Mouse (Mus musculus): ENCODE data around the gene Gm20721. TPM values are rescaled to one million over a fixed set of nuclear protein-coding genes. Genes with fewer than 3 reads are reported as not detected.
A peak's percentile ranks its signal among the peaks of the same experiment; 100 is the strongest.
"Not testable (repeated sequence)": the region's sequence is repeated elsewhere in the genome, so short reads cannot be mapped to it uniquely, and the experiment has no call there.

Gene Gm20721
- polyA plus RNA-seq (2016; fragmentation: Nextera tagmentation; extraction: Ambion mirVana) = 11.9 and 14.6 TPM in 2 replicates

- no peak for DNase-seq (ENCODE audit: low spot score)
- Histone ChIP-seq H3K9me3 (peaks cover 4% of the 10 kb centered on the region; the same call in 1 of the 2 replicates), H3K27ac (replicated peaks) (no peak within 1 kb of the TSS), H3K27me3 (replicated peaks; ENCODE audit: low read depth, poor library complexity, severe bottlenecking) (no peaks in the 10 kb centered on the region), H3K4me1 (peaks cover 25% of the 10 kb centered on the region), H3K4me3 (no peak within 1 kb of the TSS), H3K36me3 (replicated peaks) (peaks cover 61% of the 10 kb centered on the region)
- WGBS = 87% methylated on average over 5 of the region's 5 CpGs
Measured at GRCm38 (mm10) chr2:174346612-174346998, at the start of gene Gm20721. Gene Gm20721, minus strand, starts transcription at chr2:174346712.

DNA sequence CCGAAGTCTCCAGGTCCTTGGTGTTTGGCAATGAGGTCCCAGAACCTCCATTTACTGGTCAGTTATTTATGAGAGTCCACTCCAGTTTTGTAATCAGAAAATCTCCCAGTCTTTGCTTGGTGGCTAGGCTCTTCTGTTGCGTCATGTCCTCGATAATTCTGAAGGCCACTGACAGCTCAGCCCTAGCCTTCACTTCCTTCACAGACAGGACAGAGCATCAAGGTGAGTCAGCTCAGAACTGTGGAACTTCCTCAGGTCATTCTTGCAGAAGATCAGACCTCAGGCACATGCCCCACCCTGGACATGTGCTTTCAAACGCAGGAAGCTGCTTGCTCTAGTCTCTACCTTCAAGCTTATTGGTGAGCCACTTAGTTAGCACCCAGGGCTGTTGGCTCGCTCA, 46.9 kb upstream of the Gm20721 start:
- WGBS = 81% methylated on average over 5 of the region's 5 CpGs
- no peaks in the 10 kb centered on the region for H3K27me3 ChIP-seq (replicated peaks; ENCODE audit: low read depth, poor library complexity, severe bottlenecking)
- peaks cover 5% of the 10 kb centered on the region; the same call in 1 of the 2 replicates for H3K4me1 ChIP-seq
- no peak for DNase-seq (ENCODE audit: low spot score)
- no peak overlapping the region for H3K4me3 ChIP-seq
- no peaks in the 10 kb centered on the region for H3K9me3 ChIP-seq
- no peaks in the 10 kb centered on the region for H3K36me3 ChIP-seq (replicated peaks)
- H3K27ac ChIP-seq (replicated peaks) = no peak overlapping the region

- no peaks in the 10 kb centered on the region for H3K9me3 ChIP-seq
- no peak overlapping the region for H3K27ac ChIP-seq (replicated peaks)
- no peak overlapping the region for H3K4me3 ChIP-seq
- 60% methylated on average over 9 of the region's 9 CpGs for WGBS
- H3K36me3 ChIP-seq (replicated peaks) = no peaks in the 10 kb centered on the region
- no peaks in the 10 kb centered on the region for H3K27me3 ChIP-seq (replicated peaks; ENCODE audit: low read depth, poor library complexity, severe bottlenecking)
- DNase-seq (ENCODE audit: low spot score) = no peak
- peaks cover 5% of the 10 kb centered on the region; the same call in 1 of the 2 replicates for H3K4me1 ChIP-seq
Measured at GRCm38 (mm10) chr2:174392554-174392953, 46.0 kb upstream of the Gm20721 start.

DNA sequence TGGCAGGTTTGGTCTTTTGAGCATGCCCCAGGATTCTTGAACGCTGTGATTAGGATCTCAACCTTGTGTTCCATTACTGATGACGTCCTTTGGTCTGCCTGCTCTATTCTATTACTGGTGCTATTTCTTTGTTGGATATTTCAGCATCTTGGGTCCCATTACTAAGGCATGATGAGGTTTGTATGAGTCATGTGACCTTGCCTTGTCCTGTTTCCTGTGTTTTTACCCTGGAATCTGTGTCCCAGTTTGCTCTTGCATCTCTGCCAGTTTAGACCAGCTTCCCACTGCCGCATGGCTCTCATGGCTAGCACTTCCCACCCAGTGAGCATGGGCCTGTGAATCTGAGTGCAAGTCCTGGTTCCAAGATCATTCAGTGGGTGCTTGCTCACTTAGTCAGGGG, 45.4 kb upstream of the Gm20721 start:
- Histone ChIP-seq H3K9me3 (no peaks in the 10 kb centered on the region), H3K4me1 (peaks cover 5% of the 10 kb centered on the region; the same call in 1 of the 2 replicates), H3K27ac (replicated peaks) (no peak overlapping the region), H3K36me3 (replicated peaks) (no peaks in the 10 kb centered on the region), H3K27me3 (replicated peaks; ENCODE audit: low read depth, poor library complexity, severe bottlenecking) (no peaks in the 10 kb centered on the region), H3K4me3 (no peak overlapping the region)
- no peak for DNase-seq (ENCODE audit: low spot score)
- WGBS = 87% methylated on average over 3 of the region's 3 CpGs

DNA sequence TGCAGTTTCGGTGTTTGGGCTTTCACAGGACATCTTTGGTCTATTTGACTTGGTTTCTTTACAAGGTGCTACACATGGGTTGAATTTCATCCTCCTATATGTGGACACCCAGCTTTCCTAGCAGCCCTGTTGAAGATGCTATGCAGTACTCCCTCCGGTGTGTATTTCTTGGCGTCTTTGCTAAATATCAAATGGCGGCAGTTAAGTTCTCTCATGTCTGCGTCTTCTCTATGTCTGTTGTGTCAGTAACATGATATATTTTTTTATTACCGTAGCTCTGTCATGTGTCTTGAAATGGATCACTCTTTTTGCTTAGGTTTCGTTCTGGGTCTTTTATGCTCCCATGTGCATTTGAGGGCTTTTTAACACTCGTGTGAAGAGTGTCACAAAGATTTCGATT, 34.5 kb upstream of the Gm20721 start:
- no peak for DNase-seq (ENCODE audit: low spot score)
- Histone ChIP-seq H3K27ac (replicated peaks) (no peak overlapping the region), H3K9me3 (no peaks in the 10 kb centered on the region), H3K27me3 (replicated peaks; ENCODE audit: low read depth, poor library complexity, severe bottlenecking) (no peaks in the 10 kb centered on the region), H3K4me3 (no peak overlapping the region), H3K4me1 (no peaks in the 10 kb centered on the region), H3K36me3 (replicated peaks) (no peaks in the 10 kb centered on the region)
- 83% methylated on average over 9 of the region's 9 CpGs for WGBS

GRCm38 (mm10) chr2:174366571-174366970, 20.1 kb upstream of the Gm20721 start:
- H3K9me3 ChIP-seq = no peaks in the 10 kb centered on the region
- H3K4me1 ChIP-seq = no peaks in the 10 kb centered on the region
- no peak for DNase-seq (ENCODE audit: low spot score)
- H3K36me3 ChIP-seq (replicated peaks) = no peaks in the 10 kb centered on the region
- H3K27me3 ChIP-seq (replicated peaks; ENCODE audit: low read depth, poor library complexity, severe bottlenecking) = no peaks in the 10 kb centered on the region
- WGBS = 88% methylated on average over 10 of the region's 10 CpGs
- H3K27ac ChIP-seq (replicated peaks) = no peak overlapping the region
- H3K4me3 ChIP-seq = no peak overlapping the region

DNA sequence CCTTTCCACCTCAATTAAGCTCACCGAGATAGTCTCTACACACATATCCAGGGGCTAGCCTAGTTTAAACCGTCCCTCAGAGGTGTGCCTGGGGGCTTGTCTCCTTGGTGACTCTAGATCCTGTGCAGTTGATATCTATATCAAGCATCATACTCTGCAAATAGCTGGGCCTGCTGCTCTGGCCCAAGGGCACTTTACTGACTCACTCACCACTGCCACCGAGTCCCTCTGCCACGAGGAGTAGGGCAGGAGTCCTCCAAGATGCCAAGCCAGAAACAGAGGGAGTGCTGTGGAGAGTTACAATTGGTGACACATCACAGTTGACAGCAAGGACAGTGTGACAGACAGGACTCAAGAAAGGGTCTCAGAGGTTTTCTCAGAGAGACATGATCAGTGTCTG, 13.1 kb upstream of the Gm20721 start:
- H3K4me1 ChIP-seq = no peaks in the 10 kb centered on the region
- H3K36me3 ChIP-seq (replicated peaks) = no peaks in the 10 kb centered on the region
- H3K27me3 ChIP-seq (replicated peaks; ENCODE audit: low read depth, poor library complexity, severe bottlenecking) = no peaks in the 10 kb centered on the region
- WGBS = 85% methylated on average over 4 of the region's 4 CpGs
- no peak overlapping the region for H3K27ac ChIP-seq (replicated peaks)
- H3K9me3 ChIP-seq = no peaks in the 10 kb centered on the region
- no peak overlapping the region for H3K4me3 ChIP-seq
- DNase-seq (ENCODE audit: low spot score) = no peak

- H3K4me1 ChIP-seq = no peaks in the 10 kb centered on the region
- no peaks in the 10 kb centered on the region for H3K9me3 ChIP-seq
- H3K27ac ChIP-seq (replicated peaks) = no peak overlapping the region
- no peak for DNase-seq (ENCODE audit: low spot score)
- H3K27me3 ChIP-seq (replicated peaks; ENCODE audit: low read depth, poor library complexity, severe bottlenecking) = no peaks in the 10 kb centered on the region
- H3K36me3 ChIP-seq (replicated peaks) = no peaks in the 10 kb centered on the region
- H3K4me3 ChIP-seq = no peak overlapping the region
- 94% methylated on average over 4 of the region's 4 CpGs for WGBS
Measured at GRCm38 (mm10) chr2:174358516-174358915, 12.0 kb upstream of the Gm20721 start.

DNA sequence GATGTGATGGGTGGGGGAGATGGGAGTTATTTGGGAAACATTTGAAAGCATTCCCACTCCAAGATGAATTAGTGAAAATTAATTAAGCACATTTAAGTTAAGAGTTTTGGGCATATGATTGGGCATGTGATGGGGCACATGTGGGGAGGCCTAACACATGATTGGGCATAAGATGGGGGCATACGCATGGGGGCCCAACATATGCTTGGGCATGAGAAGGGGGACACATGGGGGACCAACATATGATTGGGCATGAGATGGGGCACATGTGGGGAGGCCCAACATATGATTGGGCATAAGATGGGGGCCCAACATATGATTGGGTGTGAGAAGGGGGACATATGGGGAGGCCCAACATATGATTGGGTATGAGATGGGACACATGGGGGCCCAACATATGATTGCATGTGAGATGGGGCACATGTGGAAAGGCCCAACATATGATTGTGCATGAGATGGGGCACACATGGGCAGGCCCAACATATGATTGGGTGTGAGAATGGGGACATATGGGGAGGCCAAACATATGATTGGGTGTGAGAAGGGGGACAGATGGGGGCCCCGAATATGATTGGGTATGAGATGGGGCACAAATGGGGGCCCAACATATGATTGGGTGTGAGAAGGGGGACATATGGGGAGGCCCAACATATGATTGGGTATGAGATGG, 622 bp upstream of the Gm20721 start:
- not testable (repeated sequence) for H3K27me3 ChIP-seq (replicated peaks; ENCODE audit: low read depth, poor library complexity, severe bottlenecking); H3K4me3 ChIP-seq; H3K27ac ChIP-seq (replicated peaks); DNase-seq (ENCODE audit: low spot score); H3K9me3 ChIP-seq
- WGBS = 93% methylated on average over 2 of the region's 2 CpGs
- Histone ChIP-seq H3K4me1 (peaks cover 21% of the 10 kb centered on the region), H3K36me3 (replicated peaks) (peaks cover 56% of the 10 kb centered on the region)

- Histone ChIP-seq H3K4me1 (peaks cover 32% of the 10 kb centered on the region), H3K27ac (replicated peaks) (no peak overlapping the region)
Measured at GRCm38 (mm10) chr2:174344996-174345395, 1.5 kb downstream of the Gm20721 start.

GRCm38 (mm10) chr2:174344003-174344655, 2.4 kb downstream of the Gm20721 start:
- peaks cover 4% of the 10 kb centered on the region; the same call in 1 of the 2 replicates for H3K9me3 ChIP-seq
- peak overlapping the region; percentile 25; the same call in 1 of the 2 replicates for H3K4me3 ChIP-seq
- DNase-seq (ENCODE audit: low spot score) = peak; percentile 56
- WGBS = 43% methylated on average over 3 of the region's 3 CpGs
- peaks cover 86% of the 10 kb centered on the region for H3K36me3 ChIP-seq (replicated peaks)
- no peak overlapping the region for H3K27ac ChIP-seq (replicated peaks)
- H3K27me3 ChIP-seq (replicated peaks; ENCODE audit: low read depth, poor library complexity, severe bottlenecking) = no peaks in the 10 kb centered on the region
- peaks cover 38% of the 10 kb centered on the region for H3K4me1 ChIP-seq

More at GRCm38 (mm10) chr2:174344996-174345395, 1.5 kb downstream of the Gm20721 start:
- H3K9me3 ChIP-seq = peaks cover 4% of the 10 kb centered on the region; the same call in 1 of the 2 replicates
- 94% methylated on average over 16 of the region's 16 CpGs for WGBS
- no peak for DNase-seq (ENCODE audit: low spot score)
- peaks cover 77% of the 10 kb centered on the region for H3K36me3 ChIP-seq (replicated peaks)
- H3K27me3 ChIP-seq (replicated peaks; ENCODE audit: low read depth, poor library complexity, severe bottlenecking) = no peaks in the 10 kb centered on the region
- no peak overlapping the region for H3K4me3 ChIP-seq

- peaks cover 4% of the 10 kb centered on the region; the same call in 1 of the 2 replicates for H3K9me3 ChIP-seq
- H3K27me3 ChIP-seq (replicated peaks; ENCODE audit: low read depth, poor library complexity, severe bottlenecking) = no peaks in the 10 kb centered on the region
- peaks cover 44% of the 10 kb centered on the region for H3K4me1 ChIP-seq
- DNase-seq (ENCODE audit: low spot score) = no peak
- 69% methylated on average over 1 of the region's 1 CpGs for WGBS
- H3K27ac ChIP-seq (replicated peaks) = no peak overlapping the region
- H3K4me3 ChIP-seq = peak overlapping the region; percentile 25; the same call in 1 of the 2 replicates
- peaks cover 91% of the 10 kb centered on the region for H3K36me3 ChIP-seq (replicated peaks)
Measured at GRCm38 (mm10) chr2:174343566-174343965, 2.9 kb downstream of the Gm20721 start.
